Mouse (Mus musculus) testis, postnatal 14 days (tissue): ENCODE measurements around the gene Runx1.

ENCODE experiments used
- DNase-seq: peaks from one replicate; pipeline ENCODE4 v3.0.0; 2021; ENCODE audit warnings: low spot score

Gene Runx1

DNA sequence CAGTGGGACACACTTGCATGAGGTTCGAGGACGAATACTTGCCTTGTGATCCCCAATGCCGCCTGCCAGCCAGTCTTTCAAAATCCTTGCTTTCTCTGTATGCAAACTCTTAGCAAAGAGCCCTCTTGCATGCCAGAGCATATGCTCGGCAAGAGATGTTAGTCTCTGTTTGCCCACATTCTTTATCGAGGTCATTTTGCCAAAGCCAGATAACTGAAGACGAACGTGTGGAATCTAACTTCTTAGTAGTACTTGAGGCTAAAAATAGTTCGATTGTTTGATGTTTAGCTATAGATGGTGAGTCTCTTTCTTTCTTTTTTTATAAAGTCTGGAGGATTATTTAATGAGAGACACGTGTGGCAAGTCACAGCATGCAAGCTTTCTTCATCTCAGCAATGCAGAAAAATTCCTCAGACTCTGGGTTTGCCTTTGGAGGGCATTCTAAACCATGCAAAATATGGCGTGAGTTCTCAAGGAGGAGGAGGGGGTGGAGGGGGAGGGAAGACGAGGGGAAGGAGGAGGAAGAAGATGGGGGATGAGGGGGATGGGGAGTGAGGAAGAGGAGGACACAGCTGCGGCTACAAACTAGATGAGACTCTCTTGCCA is 81.7 kb downstream of the Runx1 start:
- no peak for DNase-seq

DNA sequence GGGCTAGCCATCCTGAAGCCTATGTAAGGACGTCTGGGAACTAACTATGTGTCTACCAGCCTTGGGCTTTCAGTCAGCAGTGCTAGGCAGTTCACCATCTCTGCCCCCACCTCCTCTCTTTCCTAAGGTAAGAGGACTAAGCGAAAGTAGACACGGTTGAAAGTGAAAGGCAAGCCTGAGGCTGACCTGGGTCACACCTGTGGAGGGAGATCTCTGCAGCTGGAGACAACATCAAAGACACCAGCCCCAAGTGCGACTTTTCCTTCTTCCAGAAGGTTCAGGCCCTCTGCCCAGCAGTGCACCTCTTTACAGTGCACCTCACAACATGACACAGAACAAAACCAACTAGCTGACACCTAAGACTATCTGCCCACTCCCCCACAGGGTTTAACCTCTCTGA is 82.2 kb downstream of the Runx1 start:
- no peak for DNase-seq

DNA sequence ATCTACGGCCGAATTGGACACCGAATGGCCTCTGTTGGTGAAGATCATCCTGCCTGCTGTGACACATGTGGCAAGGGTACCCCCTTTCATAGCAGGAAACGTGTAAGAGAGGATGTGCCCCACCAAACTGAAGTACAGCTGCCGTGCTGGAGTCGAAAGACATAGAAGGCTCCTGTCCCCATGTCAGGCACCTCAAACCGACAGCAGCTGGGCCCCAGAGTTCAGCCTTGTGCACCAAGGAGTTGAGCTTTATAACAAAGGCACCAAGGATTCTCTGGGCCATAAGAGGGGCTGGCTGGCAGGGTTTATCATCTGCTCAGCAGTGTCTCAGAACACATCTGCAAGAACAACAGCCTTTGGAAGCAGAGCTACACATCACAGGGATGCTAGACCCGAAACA is 84.6 kb downstream of the Runx1 start:
- no peak for DNase-seq

DNA sequence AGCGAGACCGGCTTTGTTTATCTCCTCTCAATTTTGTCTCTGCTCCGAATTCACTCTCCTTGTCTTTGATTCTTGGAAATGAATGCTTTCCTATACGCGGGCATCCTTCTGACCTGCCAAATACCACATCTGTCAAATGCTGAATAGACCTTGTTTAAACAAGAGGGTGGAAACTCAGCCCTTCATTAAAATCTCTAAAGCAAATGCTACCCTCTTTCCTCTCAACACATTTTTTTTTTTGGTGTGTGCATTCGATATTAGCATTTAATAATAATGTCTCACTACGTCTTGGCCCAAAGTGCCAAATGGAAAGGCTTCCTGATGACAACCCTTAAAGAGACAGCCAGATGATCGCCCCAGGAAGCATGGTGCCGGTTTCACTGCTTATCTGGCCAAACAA is 85.4 kb downstream of the Runx1 start:
- no peak for DNase-seq

DNA sequence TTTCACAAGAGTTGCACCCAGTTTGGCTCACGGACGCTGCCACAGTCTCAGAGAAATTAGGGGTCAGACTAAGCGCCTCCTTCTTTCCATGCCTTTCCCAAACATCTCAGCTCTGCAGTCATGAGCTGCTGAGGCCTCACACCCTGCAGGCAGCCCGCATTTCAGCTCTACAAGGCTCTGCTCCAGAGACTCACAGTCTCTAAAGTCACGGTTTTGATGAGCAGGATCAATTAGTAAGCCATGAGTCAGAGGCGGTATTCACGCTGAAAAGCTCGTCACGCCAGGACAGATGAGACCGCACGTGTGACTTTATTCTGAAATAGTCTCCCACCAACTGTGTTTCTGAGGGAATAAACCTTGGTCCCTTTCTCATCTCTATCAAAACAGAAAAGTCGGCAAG is 86.0 kb downstream of the Runx1 start:
- no peak for DNase-seq

DNA sequence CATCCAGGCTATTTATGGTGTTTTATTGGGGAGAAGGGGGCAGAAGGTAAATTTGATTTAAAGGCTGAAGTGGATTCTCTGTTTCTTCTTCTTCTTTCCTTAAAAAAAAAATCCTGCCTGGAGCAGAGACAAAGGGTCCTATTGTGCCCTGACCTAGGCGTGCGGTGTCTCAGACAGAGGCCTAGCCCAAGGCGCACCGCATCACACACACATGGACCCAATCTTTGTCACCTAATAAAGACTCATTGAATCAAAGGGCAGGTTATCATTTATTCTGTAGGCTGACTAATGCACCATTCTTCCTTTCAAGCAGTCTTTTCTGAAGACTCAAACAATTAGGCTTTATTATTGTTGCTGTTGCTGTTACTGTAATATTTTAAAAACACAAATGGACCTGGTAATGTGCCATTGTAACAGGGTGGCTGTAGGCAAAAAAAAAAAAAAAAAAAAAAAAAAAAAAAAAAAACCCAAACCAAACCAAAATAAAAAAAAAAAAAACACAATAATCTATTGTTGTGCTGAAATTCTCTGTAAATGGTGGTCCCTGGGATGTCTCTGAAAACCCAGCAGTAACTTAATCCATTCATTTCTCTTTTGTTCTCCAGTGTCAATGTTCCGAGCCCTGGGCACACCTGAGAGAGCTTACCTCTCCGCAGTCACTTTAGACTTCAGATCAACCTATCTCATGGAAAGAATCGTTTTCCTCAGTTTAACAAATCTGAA is 86.7 kb downstream of the Runx1 start:
- no peak for DNase-seq

DNA sequence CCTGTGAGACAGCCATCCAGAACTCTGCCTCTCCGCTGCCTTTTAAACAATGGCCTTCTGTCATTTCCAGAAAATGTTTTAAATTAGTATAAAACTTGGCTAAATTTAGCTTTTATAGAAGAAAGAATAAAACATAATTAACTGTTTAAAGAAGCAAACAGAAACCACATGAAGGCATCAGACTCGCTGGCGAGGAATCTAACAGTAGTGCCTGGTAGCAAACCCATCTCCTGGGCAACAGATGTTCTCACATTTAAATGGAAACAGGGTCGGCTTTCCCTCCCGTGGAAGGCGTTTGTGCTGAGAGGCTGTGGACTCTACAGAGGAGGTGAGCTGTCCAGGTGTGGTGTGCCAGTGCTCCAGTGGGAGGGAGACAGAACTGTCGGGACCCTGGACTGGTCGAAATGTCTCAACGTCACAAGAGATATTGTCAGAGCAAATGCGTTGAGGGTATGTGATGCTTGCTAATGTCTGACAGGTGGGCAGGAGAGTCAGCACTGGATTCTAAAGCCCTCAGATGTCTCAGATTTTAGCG is 87.4 kb downstream of the Runx1 start:
- DNase-seq: no peak

DNA sequence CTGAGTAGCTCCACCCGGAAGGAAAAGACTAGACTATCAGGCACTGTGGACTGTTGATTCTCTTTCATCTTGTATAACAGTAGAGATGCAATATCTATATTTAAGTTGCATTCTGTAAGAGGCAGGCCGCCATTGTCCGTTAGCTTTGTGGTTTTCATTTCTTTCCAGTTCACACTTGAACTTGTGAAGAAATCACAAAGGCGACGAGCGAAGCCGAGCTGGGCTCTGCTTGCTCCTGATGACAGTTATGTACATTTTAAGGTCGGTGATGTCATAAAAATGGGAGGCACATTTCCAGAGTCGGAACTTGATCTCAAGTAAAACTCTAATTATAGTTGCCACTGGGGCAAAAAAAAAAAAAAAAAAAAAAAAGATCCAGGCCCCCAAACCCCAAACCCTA is 99.1 kb downstream of the Runx1 start:
- DNase-seq: no peak

DNA sequence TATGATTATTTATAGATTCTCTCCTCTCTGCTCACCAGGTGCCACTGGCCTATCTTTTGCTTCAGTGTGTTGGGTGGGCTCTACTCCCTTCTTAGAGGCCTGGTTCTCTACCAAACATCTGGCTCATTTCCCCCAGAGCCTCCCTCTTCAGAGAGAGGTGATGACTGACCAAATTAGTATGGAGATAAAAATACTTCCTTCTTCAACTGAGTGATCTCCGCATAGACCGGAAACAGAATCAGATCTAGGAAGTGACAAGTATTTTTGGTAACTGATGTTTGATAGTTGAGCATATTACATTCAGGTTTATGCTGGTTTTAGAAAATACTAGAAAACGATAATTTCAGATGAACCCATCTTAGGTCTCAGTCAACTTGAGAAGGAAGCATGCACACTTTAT is 101.4 kb downstream of the Runx1 start:
- DNase-seq: no peak

DNA sequence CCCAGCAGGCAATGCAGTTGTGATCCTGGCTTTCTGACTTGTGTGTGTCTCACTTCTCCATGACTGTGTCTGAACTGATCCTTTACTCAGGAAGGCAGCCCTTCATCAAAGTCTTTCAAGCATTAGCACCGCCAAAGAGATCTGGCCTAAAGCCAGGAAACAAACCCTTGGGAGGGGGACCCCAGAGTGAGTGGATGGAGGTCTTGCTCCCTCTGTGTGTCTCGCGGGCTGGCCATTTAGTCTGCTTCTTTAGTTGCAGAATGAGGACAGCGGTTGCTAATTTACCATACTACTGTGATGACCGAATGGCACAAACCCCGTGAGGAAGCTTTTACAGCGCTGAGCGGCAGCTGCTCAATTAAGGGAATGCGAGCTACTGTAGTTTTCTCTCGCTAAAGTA is 105.3 kb downstream of the Runx1 start:
- no peak for DNase-seq

DNA sequence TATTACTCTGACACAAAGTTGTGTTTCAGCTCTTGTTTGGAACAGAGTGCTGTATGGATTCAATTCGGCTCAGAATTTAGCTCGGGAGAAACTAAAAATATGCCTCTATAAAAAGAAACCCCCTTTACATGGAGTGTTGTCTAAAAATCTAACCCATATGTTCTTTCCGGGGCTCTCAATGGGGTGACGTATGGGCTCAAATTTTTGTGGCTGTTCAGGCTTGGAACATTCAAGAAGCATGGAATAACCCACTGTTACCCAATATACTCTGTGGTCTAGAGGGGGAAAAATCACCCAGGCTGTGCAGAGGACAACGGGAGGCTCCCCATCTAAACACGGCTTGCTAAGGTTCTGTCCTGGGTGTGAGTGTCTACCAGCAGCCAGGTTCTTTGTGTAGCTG is 106.2 kb downstream of the Runx1 start:
- no peak for DNase-seq

DNA sequence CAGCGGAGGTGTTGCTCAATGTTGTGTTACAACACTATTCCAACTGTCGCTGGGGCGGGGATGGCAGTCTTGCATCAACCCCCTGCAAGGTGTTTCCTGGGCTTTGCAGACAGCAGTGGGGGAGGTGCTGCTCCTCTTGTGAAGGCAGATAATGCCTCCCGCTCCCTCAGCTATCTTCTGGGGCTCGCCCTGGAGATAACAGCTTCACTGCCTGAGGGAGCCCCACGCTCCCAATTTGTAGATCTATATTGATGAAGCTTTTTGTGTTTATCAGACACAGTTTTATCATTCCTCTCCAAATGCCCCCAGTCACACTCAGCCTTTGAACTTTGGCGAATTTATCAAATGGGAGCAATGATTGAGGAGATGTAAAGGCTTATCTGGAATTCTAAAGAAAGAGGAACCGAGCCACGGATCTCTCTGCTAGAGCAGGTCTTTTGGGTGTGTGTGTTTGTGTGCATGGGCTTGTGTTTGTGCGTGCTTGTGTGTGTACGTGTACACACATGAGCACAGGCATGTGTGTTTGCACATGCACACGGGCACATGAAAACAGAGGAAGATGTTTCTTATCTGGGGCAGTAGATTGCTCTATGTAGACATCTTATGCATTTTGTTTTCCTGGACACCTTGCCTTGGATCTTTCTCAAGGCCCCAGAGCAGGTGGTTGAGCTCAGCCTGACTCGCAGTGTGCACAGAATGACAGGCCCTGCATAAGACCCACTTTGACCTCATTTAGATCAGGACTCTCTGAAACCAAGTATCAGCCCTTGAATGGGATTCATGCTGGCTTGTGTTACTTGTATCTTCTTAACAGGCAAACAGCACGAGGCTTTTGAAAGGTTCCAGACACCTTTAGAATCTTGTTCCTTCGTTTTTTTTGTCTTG is 110.1 kb downstream of the Runx1 start:
- peak; percentile 18 for DNase-seq

DNA sequence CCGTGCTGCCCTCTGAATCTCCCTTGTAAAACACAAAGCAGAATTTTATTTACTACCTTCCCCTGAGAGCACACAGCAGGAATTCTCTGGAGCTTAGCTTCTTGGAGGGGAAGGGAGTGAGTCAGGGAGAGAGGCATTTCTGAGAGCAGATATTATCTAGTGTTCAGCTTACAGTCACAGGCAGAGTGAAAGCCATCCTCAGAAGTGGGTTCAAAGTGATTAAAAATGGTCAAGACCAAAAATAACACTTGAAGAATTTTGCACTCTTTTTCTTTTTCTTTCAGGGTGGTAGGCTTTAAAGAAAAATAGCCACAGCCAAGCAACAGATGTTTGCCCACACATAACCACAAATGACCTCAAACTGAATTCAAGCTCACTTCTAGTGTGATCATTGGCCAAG is 115.8 kb downstream of the Runx1 start:
- no peak for DNase-seq

DNA sequence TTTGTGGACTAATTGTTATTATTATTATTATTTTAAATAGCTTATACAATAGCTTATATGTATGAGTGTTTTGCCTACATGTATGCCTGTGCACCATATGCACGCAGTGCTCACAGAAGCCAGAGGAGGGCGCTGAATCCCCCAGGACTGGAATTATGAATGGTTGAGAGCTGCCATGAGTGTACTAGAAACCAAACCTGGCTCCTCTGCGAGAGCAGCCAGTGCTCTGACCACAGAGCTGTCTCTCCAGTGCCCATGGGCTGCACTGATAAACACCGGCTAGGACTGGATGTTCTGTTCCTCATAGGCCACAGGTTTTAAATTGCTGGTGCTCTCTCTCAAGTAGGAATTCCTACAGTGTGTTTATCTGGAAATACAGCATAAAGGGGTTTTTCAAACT is 117.2 kb downstream of the Runx1 start:
- no peak for DNase-seq

DNA sequence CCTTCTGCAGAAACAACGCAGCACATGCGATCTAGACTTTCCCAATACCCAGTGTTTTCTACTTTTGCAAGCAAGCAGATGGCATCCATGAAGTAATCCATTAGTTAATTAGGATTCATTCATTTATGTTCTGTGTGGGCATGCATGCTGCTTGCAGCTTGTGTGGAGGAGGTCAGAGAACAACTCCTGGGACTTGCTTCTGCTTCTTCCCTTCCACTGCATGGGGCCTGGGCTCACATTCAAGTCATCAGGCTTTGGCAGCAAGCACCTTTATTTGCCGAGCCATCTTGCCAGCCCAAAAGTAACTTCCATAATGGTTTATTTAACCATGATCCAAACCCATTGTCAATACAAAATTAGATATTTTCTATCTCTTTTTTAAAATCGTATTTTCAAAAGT is 118.2 kb downstream of the Runx1 start:
- DNase-seq: no peak

DNA sequence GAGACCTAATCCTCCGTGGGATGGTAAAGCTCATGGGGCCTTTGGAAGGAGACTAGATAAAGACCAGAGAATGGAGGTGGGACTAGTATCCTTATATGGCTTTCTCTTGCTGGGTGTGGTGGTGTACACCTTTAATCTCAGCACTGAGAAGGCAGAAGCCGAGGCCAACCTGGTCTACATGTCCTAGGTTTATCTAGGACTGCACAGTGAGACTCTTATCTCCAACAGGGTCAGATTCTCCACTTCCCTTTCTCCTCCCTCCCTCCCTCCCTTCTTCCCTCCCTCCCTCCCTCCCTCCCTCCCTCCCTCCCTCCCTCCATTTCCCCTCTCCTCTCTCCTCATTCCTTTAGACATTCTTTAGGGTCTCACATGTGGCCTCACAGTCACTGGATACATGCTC is 118.8 kb downstream of the Runx1 start:
- no peak for DNase-seq

DNA sequence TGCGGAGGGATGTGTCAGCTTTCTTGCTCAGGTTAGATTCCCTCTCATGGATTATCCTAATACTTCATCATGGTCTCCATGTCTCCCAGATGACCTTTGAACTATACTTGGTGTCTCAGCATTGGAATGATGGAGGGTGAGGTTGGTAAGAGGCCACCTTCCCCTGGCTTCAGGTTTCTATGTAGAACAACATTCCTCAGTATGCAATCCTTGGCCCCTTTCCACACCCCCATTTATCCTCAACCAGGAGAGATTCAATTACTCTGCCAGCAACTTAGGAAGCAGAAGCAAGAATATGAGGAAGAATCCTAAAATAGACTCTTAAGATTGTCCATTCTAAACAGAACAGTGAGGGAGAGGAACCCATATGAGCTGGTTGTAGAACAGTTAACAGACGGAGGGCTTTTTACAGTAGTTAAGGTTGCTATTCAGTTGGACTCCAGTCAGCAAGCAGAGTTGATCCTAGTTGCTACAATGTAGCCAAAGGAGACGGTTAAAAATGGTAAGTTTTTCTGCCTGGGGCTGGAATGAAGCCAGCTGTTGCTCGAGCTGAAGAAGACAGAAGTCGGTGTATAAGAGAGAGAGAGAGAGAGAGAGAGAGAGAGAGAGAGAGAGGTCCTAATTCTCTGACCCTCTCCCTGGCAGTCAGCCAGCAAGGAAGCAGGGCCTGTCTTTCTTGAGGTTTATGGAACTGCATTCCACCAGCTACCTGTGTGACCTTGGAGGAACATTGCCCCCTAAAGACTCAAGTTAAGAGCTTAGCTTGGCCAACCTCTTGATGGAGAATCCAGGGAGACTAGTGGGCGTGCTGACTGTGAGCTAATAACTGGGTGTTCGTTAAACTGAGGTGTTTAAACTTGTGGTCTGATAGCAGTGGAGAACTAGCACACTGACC is 120.1 kb downstream of the Runx1 start:
- no peak for DNase-seq

DNA sequence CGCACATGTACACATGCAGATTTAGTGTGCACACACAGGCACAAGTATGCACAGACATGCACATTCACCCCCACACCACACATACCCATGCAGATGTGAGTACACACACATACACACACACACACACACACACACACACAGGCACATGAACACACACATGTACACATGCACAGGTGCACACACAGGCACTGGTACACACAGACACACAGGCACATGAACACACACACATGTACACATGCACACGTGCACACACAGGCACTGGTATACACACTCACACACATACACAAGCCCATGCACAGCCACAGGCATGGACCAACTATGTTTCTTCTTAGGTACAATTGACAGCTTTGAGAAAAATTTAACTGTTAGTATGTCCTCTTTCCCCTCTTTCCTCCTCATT is 122.1 kb downstream of the Runx1 start:
- DNase-seq: no peak

DNA sequence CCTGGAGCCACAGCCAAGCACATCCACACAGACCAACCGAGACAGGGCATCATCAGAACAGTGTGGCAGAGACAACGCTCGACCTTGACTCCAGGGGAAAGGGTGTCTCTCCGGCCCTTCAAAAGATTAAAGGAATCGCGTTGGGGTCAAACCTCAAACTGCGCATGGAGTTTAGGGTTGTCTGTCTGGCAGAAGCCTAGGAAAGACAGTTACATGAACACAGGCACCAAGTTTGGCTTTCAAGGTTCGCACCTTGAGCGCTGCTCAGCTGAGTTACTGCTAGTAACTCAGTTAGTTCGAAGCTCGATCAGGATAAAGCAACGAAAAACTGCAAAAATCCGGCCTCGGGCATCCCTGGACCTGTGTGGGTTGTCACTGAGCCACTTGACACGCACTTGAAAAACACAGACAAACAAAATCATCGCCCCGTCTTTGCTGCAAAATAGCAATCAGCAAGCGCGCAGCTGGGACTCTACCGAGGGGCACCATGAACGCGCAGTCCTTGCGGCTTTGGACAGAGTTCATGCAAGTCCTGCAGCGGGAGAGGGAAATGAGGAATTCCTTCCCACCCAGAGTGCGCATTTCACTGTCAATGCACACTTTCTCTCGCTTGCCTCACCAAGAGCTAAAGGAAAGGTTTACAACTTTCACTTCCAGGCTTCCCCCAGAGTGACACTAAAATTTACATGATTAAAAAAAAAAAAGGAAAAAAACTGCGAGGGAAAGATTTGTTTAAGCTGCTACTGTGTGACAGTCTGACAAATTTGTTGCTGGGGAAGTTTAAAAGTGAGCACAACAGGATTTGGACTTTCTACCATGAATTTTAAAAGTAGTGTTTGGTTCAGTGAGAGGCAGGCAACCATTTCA is 126.2 kb downstream of the Runx1 start:
- no peak for DNase-seq

DNA sequence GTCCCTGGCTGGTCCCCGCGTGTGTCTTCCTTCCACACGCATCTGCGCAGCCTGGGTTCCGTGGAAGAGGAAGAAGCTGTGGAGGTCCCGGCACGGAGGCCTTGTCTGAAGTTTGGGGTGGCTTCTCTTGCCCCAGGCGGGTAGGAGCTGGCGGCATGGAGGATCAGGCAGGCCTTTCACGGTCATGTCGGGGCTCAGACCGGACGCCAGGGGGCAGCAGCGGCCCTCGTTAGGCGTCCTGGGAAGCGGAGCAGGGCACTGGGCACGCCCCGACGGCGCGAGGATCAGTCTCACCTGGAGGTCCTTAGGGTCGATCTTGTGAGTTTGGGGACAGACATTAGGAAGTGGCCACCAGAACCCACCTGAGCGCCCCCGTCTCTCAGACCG is 127.3 kb downstream of the Runx1 start:
- DNase-seq: peak; percentile 83
